Mouse (Mus musculus): Measurements from ENCODE around the gene Grem1. TPM values are rescaled to one million over a fixed set of nuclear protein-coding genes. Genes with fewer than 3 reads are reported as not detected.
A peak's percentile ranks its signal among the peaks of the same experiment; 100 is the strongest.

The Grem1 gene
- polyA plus RNA-seq, 1 experiment from 2014 or later, result 3.3 TPM

DNA sequence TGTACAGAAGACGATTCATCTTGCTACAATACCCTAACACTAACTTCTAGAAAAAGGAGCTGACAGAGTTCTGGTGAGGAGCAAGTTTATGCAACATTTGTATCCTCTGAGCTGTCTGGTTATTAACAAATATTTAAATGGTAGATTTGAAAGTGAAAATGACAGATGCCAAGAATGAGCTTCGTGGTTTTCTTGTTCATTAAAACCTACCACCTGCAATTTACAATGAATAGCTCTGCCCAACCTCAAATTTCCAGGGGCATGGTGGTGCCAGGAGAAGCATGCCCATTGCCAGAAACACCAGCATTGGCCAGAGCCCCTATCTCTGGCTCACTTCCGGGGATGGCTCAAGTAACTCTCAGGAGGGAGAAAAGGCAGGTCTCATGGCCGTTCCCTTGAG, 23.1 kb upstream of the Grem1 start:
- no peak overlapping the region for H3K9ac ChIP-seq
- ATAC-seq (ENCODE audit: low FRiP score, low read depth), result no peak
- no peaks in the 10 kb centered on the region for H3K9me3 ChIP-seq
- no peaks in the 10 kb centered on the region for H3K27me3 ChIP-seq
- no peaks in the 10 kb centered on the region for H3K36me3 ChIP-seq
- H3K4me3 ChIP-seq, result no peak overlapping the region
- H3K27ac ChIP-seq, result no peak overlapping the region
- H3K4me2 ChIP-seq (replicated peaks), result no peak overlapping the region
- 0 out of 2 replicates have a peak, but pooled peaks cover 5% of the 10 kb centered on the region for H3K4me1 ChIP-seq
- WGBS, result 70% methylated on average over 4 of the region's 4 CpGs

DNA sequence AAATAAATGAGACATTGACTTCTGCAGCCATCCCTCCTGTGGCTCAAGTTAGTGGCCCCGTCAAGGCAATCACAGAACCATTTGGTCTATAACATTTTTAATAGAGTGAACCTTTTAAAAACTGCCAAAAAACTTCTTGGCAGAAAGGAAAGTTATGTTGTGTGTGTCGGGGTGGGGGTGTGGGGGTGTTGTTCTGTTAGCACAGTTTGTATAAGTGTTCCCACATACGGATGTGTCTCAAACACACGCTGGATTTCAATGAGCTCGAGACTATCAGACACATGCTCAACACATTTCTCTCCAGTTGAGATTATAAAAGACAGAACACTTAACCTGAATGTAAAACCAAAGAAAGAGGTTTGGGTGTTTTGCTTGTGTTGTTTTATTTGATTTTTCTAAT, 22.7 kb upstream of the Grem1 start:
- Histone ChIP-seq H3K4me2 (replicated peaks) (no peak overlapping the region), H3K9me3 (no peaks in the 10 kb centered on the region), H3K27me3 (no peaks in the 10 kb centered on the region), H3K9ac (no peak overlapping the region), H3K4me1 (0 out of 2 replicates have a peak, but pooled peaks cover 5% of the 10 kb centered on the region), H3K4me3 (no peak overlapping the region), H3K36me3 (no peaks in the 10 kb centered on the region), H3K27ac (no peak overlapping the region)
- ATAC-seq (ENCODE audit: low FRiP score, low read depth), result no peak
- 48% methylated on average over 5 of the region's 5 CpGs for WGBS

DNA sequence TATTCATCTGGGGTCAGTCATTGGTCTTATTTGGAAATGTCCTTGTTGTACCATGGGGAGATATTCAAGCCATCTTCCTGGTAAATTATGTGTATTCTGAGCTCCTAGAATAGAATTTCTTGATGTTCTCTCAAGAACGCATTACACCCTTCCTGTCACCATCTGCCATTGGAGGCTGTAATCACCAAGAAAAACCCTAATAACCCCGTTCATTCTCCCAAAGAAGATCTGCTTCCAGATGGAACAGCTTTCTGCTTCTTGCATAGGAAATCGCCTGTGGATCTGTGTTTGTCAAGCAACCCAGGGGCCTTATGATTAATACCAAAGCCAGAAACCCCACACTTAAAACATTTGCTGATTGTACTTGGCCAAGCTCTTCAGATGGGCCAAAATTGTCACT, 20.9 kb upstream of the Grem1 start:
- WGBS, result 81% methylated on average over 3 of the region's 3 CpGs
- Histone ChIP-seq H3K27me3 (no peaks in the 10 kb centered on the region), H3K4me3 (no peak overlapping the region), H3K9me3 (no peaks in the 10 kb centered on the region), H3K36me3 (no peaks in the 10 kb centered on the region), H3K27ac (no peak overlapping the region), H3K9ac (no peak overlapping the region), H3K4me1 (0 out of 2 replicates have a peak, but pooled peaks cover 5% of the 10 kb centered on the region), H3K4me2 (replicated peaks) (no peak overlapping the region)
- ATAC-seq (ENCODE audit: low FRiP score, low read depth), result no peak

DNA sequence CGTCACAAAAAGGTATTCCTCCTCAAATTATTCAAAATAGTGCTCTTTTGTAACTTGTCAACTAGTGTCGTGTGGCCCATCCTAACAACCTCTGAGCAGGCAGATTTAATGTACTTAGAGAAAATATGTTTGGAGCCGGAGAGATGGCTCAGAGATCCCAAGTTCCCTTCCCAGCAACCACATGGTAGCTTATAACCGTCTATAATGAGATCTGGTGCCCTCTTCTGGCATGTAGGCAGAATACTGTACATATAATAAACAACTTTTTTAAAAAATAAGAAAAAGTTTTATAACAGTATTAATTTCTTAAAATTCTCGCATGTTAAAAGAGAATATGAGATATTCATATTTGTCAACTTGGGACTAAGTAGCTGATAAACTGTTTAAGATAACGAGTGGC, 19.6 kb upstream of the Grem1 start:
- ATAC-seq (ENCODE audit: low FRiP score, low read depth), result no peak
- H3K9ac ChIP-seq, result no peak overlapping the region
- no peaks in the 10 kb centered on the region for H3K9me3 ChIP-seq
- H3K4me3 ChIP-seq, result no peak overlapping the region
- H3K4me1 ChIP-seq, result 0 out of 2 replicates have a peak, but pooled peaks cover 5% of the 10 kb centered on the region
- no peak overlapping the region for H3K27ac ChIP-seq
- no peak overlapping the region for H3K4me2 ChIP-seq (replicated peaks)
- no peaks in the 10 kb centered on the region for H3K27me3 ChIP-seq
- no peaks in the 10 kb centered on the region for H3K36me3 ChIP-seq
- WGBS, result 72% methylated on average over 6 of the region's 6 CpGs

DNA sequence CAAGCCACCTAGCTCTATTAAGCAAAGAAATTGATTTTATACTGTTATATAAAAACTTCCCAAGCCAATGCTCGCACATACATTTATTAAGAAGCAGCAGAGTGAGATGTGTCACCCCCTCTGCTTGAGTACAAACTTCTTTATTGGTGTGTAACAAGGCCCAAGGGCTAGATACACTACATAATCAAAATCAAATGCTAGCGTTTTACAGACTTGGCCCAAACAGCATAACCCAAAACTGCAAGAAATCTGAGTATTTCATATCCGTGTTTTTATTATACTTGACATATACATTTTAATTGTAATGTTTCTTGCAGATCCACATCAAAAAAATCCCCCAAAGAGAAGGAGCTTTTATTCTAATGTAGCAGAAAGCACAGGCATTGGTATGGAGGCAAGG, 17.9 kb upstream of the Grem1 start:
- Histone ChIP-seq H3K36me3 (no peaks in the 10 kb centered on the region), H3K27me3 (no peaks in the 10 kb centered on the region), H3K9me3 (no peaks in the 10 kb centered on the region), H3K9ac (no peak overlapping the region), H3K4me2 (replicated peaks) (no peak overlapping the region), H3K27ac (no peak overlapping the region), H3K4me1 (0 out of 2 replicates have a peak, but pooled peaks cover 5% of the 10 kb centered on the region), H3K4me3 (no peak overlapping the region)
- WGBS, result 55% methylated on average over 3 of the region's 3 CpGs
- ATAC-seq (ENCODE audit: low FRiP score, low read depth), result peak; percentile 59; the same call in 1 of the 2 replicates

DNA sequence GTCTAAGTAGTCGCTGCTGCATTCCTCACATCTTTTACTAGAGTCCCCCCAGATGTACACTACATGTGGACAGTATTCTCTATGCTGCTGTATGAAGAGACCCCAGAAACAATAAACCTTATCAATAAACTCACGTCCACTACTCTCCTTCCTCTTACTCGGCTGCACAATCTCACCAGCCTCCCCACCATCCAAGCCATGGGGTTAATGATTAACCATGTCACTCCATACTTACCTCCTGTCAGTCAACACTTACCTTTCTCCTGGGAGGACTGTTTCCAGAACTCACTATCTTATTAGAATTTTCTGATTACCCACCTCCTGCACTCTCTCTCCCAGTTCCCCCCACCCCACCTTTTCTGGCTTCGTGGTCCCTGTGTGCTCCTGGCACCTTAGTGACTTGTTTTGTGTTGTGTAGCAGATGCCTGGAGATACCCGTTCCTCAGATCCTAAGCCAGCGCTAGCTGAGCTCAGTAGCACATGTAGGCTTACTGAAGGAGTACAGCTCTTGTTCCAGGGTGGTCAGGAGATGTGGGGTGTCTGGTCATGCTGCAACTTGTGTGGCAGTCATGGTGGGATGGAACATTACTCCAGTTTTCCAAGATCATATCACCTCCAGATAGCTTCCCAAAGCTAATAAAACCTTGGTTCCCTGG, 15.8 kb upstream of the Grem1 start:
- H3K4me2 ChIP-seq (replicated peaks), result no peak overlapping the region
- H3K4me3 ChIP-seq, result no peak overlapping the region
- no peaks in the 10 kb centered on the region for H3K4me1 ChIP-seq
- no peaks in the 10 kb centered on the region for H3K36me3 ChIP-seq
- no peaks in the 10 kb centered on the region for H3K27me3 ChIP-seq
- ATAC-seq (ENCODE audit: low FRiP score, low read depth), result no peak
- no peak overlapping the region for H3K9ac ChIP-seq
- WGBS, result 77% methylated on average over 6 of the region's 6 CpGs
- no peaks in the 10 kb centered on the region for H3K9me3 ChIP-seq
- H3K27ac ChIP-seq, result no peak overlapping the region

DNA sequence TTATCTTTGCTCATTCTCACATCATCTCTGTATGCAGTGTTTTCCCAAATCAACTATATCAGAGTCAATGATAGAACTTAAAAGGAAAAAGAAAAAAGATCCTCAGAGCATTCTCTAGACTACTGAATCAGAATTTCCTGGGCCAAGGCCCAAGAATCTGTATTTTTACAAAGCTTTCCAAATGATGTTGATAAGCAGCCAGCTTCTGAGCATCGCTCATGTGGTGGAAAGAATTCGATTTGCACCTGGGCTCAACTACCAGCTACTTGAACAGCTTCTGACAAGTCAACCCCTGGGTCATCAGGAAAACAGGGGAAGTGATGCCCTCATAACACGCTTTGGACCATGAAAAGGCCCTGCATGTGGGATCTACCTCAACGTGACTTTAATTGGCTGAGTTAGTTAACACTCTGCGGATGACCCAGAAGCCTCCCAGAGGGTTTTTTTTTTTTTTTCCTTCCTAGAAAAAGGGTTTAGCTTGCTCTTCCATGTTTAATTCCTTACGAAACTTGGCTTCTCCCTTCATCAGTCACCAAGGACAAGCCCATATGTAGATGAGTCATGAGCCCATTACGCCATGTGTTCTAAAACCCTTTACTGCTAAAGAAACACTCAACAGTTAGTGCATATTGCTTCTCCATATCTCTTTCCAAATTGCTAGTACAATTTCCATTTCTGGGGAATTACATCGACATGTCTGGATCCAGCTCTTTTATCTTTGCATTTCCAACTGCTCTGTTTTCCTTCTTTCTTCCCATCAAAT, 10.3 kb upstream of the Grem1 start:
- Histone ChIP-seq H3K4me3 (no peak overlapping the region), H3K4me1 (no peaks in the 10 kb centered on the region), H3K27me3 (no peaks in the 10 kb centered on the region), H3K9me3 (no peaks in the 10 kb centered on the region), H3K4me2 (replicated peaks) (no peak overlapping the region), H3K27ac (no peak overlapping the region), H3K9ac (no peak overlapping the region), H3K36me3 (no peaks in the 10 kb centered on the region)
- ATAC-seq (ENCODE audit: low FRiP score, low read depth), result no peak
- 83% methylated on average over 8 of the region's 8 CpGs for WGBS

DNA sequence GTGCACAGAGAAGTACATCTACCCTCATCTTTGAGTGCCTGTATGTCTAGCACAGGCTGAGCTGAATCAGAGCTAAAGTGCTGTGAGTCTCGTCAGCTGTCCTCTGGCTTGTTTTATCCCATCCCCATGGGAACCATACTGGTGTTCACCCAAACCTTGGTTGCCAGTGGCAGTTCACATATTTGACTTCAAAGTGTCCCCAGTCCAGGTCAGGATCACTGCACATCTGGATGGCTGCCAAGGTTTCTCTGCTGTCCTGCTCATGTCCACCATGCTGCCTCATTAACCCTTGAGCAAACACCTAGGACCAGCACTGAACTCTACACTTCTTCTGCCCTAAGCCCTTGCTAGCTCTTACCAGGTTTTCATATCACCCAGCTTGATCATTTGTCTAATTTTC, 7.4 kb upstream of the Grem1 start:
- no peak for ATAC-seq (ENCODE audit: low FRiP score, low read depth)
- Histone ChIP-seq H3K4me2 (replicated peaks) (no peak overlapping the region), H3K9ac (no peak overlapping the region), H3K9me3 (no peaks in the 10 kb centered on the region), H3K36me3 (no peaks in the 10 kb centered on the region), H3K27me3 (no peaks in the 10 kb centered on the region), H3K4me3 (no peak overlapping the region), H3K27ac (no peak overlapping the region), H3K4me1 (no peaks in the 10 kb centered on the region)
- 41% methylated on average over 1 of the region's 1 CpGs for WGBS

DNA sequence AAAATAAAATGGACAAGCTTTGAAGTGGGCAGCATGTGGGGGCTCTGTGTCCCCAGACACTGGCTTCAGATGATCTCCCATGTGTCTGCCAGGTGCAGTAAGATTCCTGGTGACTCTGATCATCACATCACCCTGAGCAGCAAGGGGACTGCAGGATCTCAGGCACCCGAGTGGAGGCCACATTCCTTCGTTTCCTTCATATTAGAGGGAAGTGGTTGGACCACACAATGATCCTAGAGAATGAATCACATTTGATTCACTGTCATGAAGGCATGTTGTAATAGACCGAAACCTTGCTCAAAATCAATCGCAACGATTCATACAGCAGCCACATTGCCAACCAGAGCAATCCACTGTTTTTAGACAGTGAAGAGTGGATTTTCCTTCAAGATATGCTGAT, 6.5 kb upstream of the Grem1 start:
- 82% methylated on average over 5 of the region's 5 CpGs for WGBS

DNA sequence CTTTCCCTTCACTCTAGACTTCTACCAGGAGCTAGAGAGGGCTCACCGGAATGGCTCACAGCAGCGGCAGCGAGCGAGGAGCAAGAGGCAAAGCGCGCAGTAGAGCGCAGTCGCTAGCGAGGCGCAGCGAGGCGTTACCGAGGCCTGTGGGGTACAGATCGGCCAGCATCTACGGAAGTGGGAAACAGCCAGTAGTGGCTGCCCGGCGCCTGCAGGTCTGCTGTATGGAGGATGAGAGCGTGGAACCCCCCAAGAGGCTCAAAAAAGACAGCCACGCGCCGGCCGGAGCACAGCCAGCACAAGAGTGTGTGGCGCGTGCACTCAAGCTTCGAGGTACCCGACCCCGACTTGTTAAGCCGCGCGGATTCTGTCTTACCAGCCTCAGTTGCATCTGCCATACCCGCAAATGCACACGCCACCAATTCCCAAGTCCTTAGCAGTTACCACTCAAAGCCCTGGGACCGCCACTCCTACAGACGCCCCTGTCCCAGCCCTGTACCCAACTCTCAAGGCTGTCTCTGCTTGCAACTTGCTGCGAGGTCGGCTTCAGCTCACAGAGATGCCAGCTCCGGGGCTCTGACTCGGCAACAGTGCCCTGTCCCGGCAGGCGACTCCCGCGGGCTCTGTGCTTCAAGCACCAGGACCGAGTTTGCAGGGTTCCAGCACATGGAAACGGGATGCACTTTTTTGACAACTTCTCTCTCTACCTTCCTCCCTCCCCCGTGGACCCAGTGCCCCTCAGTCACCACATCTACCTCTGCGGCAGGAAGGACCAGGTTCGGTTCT, 728 bp downstream of the Grem1 start:
- ATAC-seq (ENCODE audit: low FRiP score, low read depth), result peak; percentile 30

More for the DNA sequence above, 6.5 kb upstream of the Grem1 start:
- no peak for ATAC-seq (ENCODE audit: low FRiP score, low read depth)
- Histone ChIP-seq H3K4me2 (replicated peaks) (no peak overlapping the region), H3K9me3 (no peaks in the 10 kb centered on the region), H3K27ac (no peak overlapping the region), H3K27me3 (peaks cover 8% of the 10 kb centered on the region), H3K36me3 (no peaks in the 10 kb centered on the region), H3K4me3 (no peak overlapping the region), H3K4me1 (no peaks in the 10 kb centered on the region), H3K9ac (no peak overlapping the region)

DNA sequence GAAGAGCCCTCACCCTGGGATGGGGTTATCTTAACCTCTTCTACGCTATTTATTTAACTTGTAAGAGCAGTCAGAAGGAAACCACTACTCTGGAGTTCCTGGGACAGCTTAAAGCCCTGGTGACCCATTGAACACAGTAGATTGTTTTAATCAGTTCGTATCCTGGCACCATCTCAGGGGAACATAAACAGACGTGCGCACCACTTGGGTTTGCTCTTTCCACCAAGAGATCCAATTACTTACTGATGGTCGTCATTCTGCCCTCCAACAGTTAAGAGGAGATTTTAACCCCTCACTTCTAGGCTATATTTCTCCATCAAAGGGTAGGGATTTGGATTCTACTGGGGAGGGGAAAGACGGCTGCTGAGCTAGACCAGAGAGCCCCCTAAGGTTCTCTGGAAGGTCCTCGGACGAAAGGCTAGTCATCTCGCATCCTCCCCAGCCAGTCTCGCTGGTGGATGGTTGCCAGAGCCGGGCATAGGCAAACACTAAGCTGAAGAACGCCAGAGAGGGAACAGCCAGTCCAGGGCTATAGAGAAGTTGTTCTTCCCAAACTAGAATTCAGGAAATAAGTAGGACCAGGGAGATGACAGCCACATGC, 1.4 kb downstream of the Grem1 start:
- Histone ChIP-seq H3K9ac (peak overlapping the region; percentile 63), H3K27ac (no peak overlapping the region), H3K4me3 (peak overlapping the region; percentile 57), H3K4me1 (peaks cover 25% of the 10 kb centered on the region), H3K4me2 (replicated peaks) (peak overlapping the region; percentile 96), H3K36me3 (no peaks in the 10 kb centered on the region), H3K27me3 (peaks cover 54% of the 10 kb centered on the region), H3K9me3 (no peaks in the 10 kb centered on the region)
- 1% methylated on average over 12 of the region's 12 CpGs for WGBS
- ATAC-seq (ENCODE audit: low FRiP score, low read depth), result no peak

More for the DNA sequence above, 728 bp downstream of the Grem1 start:
- H3K4me3 ChIP-seq, result peak overlapping the region; percentile 57
- H3K9me3 ChIP-seq, result no peaks in the 10 kb centered on the region
- H3K36me3 ChIP-seq, result no peaks in the 10 kb centered on the region
- H3K27ac ChIP-seq, result no peak overlapping the region
- H3K27me3 ChIP-seq, result peaks cover 54% of the 10 kb centered on the region
- peaks cover 25% of the 10 kb centered on the region for H3K4me1 ChIP-seq
- peak overlapping the region; percentile 63 for H3K9ac ChIP-seq
- H3K4me2 ChIP-seq (replicated peaks), result peak overlapping the region; percentile 96
- 0% methylated on average over 47 of the region's 47 CpGs for WGBS

DNA sequence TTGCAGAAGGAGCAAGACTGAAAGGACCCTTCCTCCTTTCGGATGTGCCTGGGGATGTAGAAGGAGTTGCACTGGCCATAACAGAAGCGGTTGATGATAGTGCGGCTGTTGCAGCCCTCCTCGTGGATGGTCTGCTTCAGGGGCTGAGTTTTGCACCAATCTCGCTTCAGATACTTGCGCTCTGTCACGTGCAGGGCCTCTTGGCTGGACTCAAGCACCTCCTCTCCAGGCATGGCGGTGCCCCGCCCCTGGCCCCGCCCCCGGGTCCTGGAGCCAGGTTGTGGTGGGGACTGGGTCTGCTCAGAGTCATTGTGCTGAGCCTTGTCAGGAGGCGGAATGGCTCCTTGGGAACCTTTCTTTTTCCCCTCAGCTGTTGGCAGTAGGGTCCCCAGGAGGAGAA, 8.7 kb downstream of the Grem1 start:
- Histone ChIP-seq H3K36me3 (no peaks in the 10 kb centered on the region), H3K4me2 (replicated peaks) (no peak overlapping the region), H3K27ac (no peak overlapping the region), H3K27me3 (peaks cover 6% of the 10 kb centered on the region), H3K9ac (no peak overlapping the region), H3K4me3 (no peak overlapping the region), H3K4me1 (no peaks in the 10 kb centered on the region), H3K9me3 (no peaks in the 10 kb centered on the region)
- WGBS, result 74% methylated on average over 12 of the region's 12 CpGs
- ATAC-seq (ENCODE audit: low FRiP score, low read depth), result no peak
